Mouse (Mus musculus): Measurements from ENCODE around the gene Axin1. TPM values are rescaled to one million over a fixed set of nuclear protein-coding genes. Genes with fewer than 3 reads are reported as not detected.

Gene Axin1
- total RNA-seq (2023), result 114 TPM

DNA sequence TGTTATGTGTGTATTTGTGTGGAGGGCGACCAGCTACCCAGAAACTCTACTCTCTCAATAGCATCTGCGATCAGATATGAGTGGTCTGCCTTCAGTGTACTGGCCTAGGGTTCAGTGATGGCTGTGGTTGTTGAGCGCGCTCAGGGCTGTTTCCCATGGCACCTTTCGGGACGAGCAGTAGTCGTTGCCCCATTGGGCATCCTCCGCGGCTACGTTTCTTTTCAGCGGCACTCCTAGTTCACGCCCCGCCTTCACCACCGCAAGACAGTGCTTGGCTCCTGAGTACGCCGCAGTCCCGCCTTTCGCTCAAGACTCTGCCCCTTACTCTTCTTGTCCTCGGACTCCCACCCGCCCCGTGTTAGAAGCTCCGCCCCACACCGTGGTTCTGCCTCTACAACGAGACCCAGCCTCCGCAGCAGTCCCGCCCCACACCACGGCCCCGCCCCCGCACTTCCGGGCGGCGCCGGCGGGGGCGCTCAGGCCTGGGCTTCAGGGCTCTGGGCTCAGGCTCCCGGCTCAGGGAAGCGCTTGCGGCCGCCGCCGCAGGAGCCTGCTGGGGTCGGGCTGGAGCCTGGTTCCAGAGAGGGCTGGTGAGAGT, at the start of gene Axin1:
TSS of gene Axin1 (plus strand) at position 450 of the 598 bp plus-strand sequence.

DNA sequence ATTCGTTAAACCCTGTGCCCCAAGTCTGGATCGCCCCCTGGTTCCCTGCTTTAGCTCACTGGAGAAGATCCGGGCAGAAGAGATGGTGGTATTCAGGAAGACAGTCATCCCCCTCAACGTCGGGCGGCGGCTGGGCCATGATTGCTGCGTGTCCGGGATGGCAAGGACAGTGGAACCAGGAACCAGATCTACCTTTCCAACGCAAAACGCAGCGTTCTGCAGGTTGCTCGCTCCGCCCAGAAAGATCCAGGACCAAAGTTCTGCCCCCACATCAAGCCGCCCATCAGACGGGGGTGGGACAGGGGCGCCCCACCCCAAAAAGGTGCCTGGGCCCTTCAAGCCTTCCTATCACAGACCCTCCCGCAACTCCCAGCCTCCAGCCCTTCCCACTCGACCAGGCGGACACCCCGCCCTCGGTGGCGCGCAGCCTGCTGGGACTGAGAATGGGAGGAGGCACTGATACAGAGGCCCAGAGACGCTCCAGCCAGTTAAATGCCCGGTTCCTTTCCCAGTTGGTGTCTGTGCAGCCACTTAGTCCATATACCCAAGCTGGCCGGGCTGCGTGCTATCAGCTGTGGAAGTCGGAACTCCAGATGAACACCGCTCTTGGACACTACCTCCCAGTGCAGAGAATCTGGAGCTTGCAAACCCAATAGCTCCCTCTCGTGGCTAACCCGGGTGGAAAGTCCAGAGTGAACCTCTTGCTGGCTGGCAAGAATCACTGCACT, 48.4 kb upstream of the Axin1 start, which contains the start of gene Decr2:
TSS of gene Decr2 (minus strand) at position 433 of the 728 bp plus-strand sequence.

GRCm38 (mm10) chr17:26095121-26095740, 43.3 kb upstream of the Axin1 start, which contains the start of gene Nme4:
Gene Nme4 (minus strand): TSS chr17:26095602.

GRCm38 (mm10) chr17:26113181-26113948, 25.1 kb upstream of the Axin1 start, which contains the start of gene Tmem8:
Gene Tmem8 (plus strand): TSS chr17:26113299.

GRCm38 (mm10) chr17:26123267-26123684, 15.2 kb upstream of the Axin1 start, which contains the start of gene Mrpl28:
Gene Mrpl28 (plus strand): TSS chr17:26123500.

DNA sequence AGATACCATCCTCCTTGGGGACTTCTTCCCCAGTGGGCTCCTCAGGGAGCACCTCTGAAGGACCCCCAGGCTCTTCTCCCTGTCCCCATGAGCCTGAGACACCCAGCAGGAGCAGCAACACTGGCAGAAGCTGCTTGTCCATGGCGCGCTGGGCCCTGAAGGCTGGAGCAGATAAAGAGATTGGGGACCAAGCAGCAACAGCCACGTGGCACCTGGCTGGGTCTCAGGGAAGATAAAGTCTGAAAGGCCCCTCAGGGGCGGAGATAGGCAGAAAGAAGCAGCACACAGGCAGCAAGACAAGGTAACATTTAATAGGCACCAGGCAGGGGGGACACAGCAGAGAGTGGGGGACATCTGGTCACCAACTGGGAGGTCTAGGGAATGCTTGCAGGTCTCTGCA, 60.4 kb downstream of the Axin1 start, which contains the start of gene Pdia2:
TSS of gene Pdia2 (minus strand) at position 196 of the 400 bp plus-strand sequence.

DNA sequence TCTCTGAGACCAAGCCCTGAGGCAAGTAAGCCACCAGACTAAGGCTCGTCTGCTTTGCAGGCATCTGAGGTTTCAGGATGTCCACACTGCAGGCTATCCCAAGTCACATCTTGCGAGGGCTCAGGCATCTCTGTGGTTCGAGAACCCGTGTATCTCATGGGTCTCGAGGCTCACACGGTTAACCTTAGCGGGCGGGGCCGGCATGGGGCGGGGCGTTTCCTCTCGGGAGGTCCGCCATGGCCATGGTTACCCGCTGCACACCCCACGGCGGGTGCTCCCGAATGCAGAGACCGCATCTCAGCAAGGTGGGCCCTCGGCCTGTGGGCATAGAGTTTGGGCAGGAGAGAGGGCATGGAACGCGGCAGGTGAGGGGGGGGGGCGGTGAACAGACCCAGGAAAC, 64.2 kb downstream of the Axin1 start, which contains the start of gene Rgs11:
TSS of gene Rgs11 (plus strand) at position 215 of the 400 bp plus-strand sequence.

GRCm38 (mm10) chr17:26207686-26208085, 69.2 kb downstream of the Axin1 start, which contains the start of gene Arhgdig:
Gene Arhgdig (minus strand): TSS chr17:26207786.

DNA sequence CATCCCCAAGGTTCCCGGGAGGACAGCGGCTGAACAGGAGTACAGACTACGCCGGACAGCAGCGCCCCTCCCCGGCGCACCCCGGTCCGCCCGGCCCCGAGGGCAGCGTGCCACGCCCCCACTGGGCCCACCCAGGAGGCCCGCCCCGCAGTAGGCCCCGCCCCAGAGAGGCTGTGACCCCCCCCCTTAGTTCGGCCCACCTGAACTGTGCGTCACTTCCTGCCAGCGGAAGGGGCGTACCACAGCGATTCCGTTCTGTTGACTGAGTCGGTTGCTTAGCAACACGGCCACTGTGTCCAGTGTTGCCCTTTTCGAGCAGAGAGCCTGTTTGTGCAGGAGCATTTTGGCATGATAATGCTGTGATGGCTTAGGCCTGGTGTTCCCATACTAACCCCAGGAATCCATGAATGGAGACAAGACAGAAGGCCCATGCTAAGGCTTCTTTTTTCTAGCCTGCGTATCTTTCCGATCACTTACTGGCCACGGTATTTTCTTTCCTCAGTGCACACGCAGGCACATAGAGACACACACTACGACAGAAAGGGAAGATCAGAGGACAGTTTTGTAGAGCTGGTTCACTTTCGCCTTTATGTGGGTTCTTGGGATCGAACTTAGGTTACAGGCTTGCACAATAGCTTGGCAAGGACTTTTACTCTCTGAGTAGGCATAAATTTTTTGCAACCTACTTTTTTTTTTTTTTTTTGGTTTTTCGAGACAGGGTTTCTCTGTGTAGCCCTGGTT, 105.8 kb downstream of the Axin1 start, which contains the start of gene Fam234a:
TSS of gene Fam234a (minus strand) at position 142 of the 741 bp plus-strand sequence.

Other genes with a start within 250 kb of the Axin1 start
- gene Rab40c, start 219.0 kb upstream of the Axin1 start, total RNA-seq (2023), result 23.6 TPM
- gene Pigq, start 193.8 kb upstream of the Axin1 start, total RNA-seq (2023), result 55.6 TPM
- not detected for gene Nhlrc4, start 193.7 kb upstream of the Axin1 start, total RNA-seq (2023)
- not detected for gene A930017K11Rik, start 186.1 kb upstream of the Axin1 start, total RNA-seq (2023)
- gene Capn15, start 152.9 kb upstream of the Axin1 start, total RNA-seq (2023), result 39.1 TPM
- 13.4 TPM for gene Rab11fip3, start 69.1 kb upstream of the Axin1 start, total RNA-seq (2023)
- 3.7 TPM for gene Decr2, start 48.4 kb upstream of the Axin1 start, total RNA-seq (2023)
- gene Nme4, start 43.1 kb upstream of the Axin1 start, total RNA-seq (2023), result 3.5 TPM
- 20.9 TPM for gene Tmem8, start 25.4 kb upstream of the Axin1 start, total RNA-seq (2023)
- gene Mrpl28, start 15.2 kb upstream of the Axin1 start, total RNA-seq (2023), result 44.1 TPM
- gene Pdia2, start 60.4 kb downstream of the Axin1 start, total RNA-seq (2023), result 0.89 TPM
- gene Rgs11, start 64.3 kb downstream of the Axin1 start, total RNA-seq (2023), result 34.2 TPM
- not detected for gene Arhgdig, start 69.1 kb downstream of the Axin1 start, total RNA-seq (2023)
- gene Fam234a, start 105.6 kb downstream of the Axin1 start, total RNA-seq (2023), result 44.4 TPM
- gene Luc7l, start 114.2 kb downstream of the Axin1 start, total RNA-seq (2023), result 106 TPM

Data from CD8-positive naive resting alpha-beta T cell, adult 57 days (primary cell).